Mouse (Mus musculus): Measurements from ENCODE around the gene Hsdl2. TPM values are rescaled to one million over a fixed set of nuclear protein-coding genes. Genes with fewer than 3 reads are reported as not detected.
"Not testable (repeated sequence)": the region's sequence is repeated elsewhere in the genome, so short reads cannot be mapped to it uniquely, and the experiment has no call there.

Gene Hsdl2
- 10 to 100 TPM; 55.7 to 62.5 TPM for total RNA-seq (2021)
- long read RNA-seq, experiment 1, transcript Hsdl2-201 (11 exons, 2,611 nt): major isoform, 48 of 59 reads
- long read RNA-seq, experiment 1, partial matches to known transcripts: 5 of 59 reads
- long read RNA-seq, experiment 1, other reads (novel, unspliced or antisense): 4 of 59 reads
- long read RNA-seq, experiment 2, transcript Hsdl2-201 (11 exons, 2,611 nt): major isoform, 35 of 44 reads
- long read RNA-seq, experiment 2, partial matches to known transcripts: 5 of 44 reads
- long read RNA-seq, experiment 2, other reads (novel, unspliced or antisense): 3 of 44 reads

GRCm38 (mm10) chr4:59581314-59582185, at the start of gene Hsdl2:
Gene Hsdl2, plus strand, starts transcription at chr4:59581563.
- peak; percentile 97 for DNase-seq (ENCODE audit: low spot score)

GRCm38 (mm10) chr4:59533268-59533667, 48.1 kb upstream of the Hsdl2 start:
- DNase-seq (ENCODE audit: low spot score): no peak

- DNase-seq (ENCODE audit: low spot score): no peak
Measured at GRCm38 (mm10) chr4:59535624-59536023, 45.7 kb upstream of the Hsdl2 start.

- no peak for DNase-seq (ENCODE audit: low spot score)
Measured at GRCm38 (mm10) chr4:59536281-59536680, 45.1 kb upstream of the Hsdl2 start.

- no peak for DNase-seq (ENCODE audit: low spot score)
Measured at GRCm38 (mm10) chr4:59543006-59543405, 38.4 kb upstream of the Hsdl2 start.

GRCm38 (mm10) chr4:59544654-59545053, 36.7 kb upstream of the Hsdl2 start:
- no peak for DNase-seq (ENCODE audit: low spot score)

GRCm38 (mm10) chr4:59546285-59547071, 34.9 kb upstream of the Hsdl2 start:
- no peak for DNase-seq (ENCODE audit: low spot score)

- no peak for DNase-seq (ENCODE audit: low spot score)
Measured at GRCm38 (mm10) chr4:59547136-59547889, 34.0 kb upstream of the Hsdl2 start.

GRCm38 (mm10) chr4:59548011-59548559, 33.3 kb upstream of the Hsdl2 start:
- DNase-seq (ENCODE audit: low spot score): no peak

- DNase-seq (ENCODE audit: low spot score): peak; percentile 59
Measured at GRCm38 (mm10) chr4:59548560-59549174, 32.7 kb upstream of the Hsdl2 start.

- peak; percentile 80 for DNase-seq (ENCODE audit: low spot score)
Measured at GRCm38 (mm10) chr4:59549175-59549976, 32.0 kb upstream of the Hsdl2 start, which contains the start of gene Ptbp3. Gene Ptbp3, minus strand, starts transcription at chr4:59549364.

GRCm38 (mm10) chr4:59549977-59550560, 31.3 kb upstream of the Hsdl2 start:
- DNase-seq (ENCODE audit: low spot score): peak; percentile 3

- no peak for DNase-seq (ENCODE audit: low spot score)
Measured at GRCm38 (mm10) chr4:59551901-59552300, 29.5 kb upstream of the Hsdl2 start.

GRCm38 (mm10) chr4:59552835-59553234, 28.5 kb upstream of the Hsdl2 start:
- no peak for DNase-seq (ENCODE audit: low spot score)

- DNase-seq (ENCODE audit: low spot score): no peak
Measured at GRCm38 (mm10) chr4:59553576-59553975, 27.8 kb upstream of the Hsdl2 start.

GRCm38 (mm10) chr4:59555177-59555576, 26.2 kb upstream of the Hsdl2 start:
- no peak for DNase-seq (ENCODE audit: low spot score)

GRCm38 (mm10) chr4:59557343-59557742, 24.0 kb upstream of the Hsdl2 start:
- DNase-seq (ENCODE audit: low spot score): not testable (repeated sequence)

GRCm38 (mm10) chr4:59558096-59558720, 23.2 kb upstream of the Hsdl2 start:
- DNase-seq (ENCODE audit: low spot score): no peak
